Mouse (Mus musculus): ENCODE measurements around the gene Piga. TPM values are rescaled to one million over a fixed set of nuclear protein-coding genes. Genes with fewer than 3 reads are reported as not detected.

The Piga gene
- polyA plus RNA-seq, 1 experiment: 13.7 TPM

DNA sequence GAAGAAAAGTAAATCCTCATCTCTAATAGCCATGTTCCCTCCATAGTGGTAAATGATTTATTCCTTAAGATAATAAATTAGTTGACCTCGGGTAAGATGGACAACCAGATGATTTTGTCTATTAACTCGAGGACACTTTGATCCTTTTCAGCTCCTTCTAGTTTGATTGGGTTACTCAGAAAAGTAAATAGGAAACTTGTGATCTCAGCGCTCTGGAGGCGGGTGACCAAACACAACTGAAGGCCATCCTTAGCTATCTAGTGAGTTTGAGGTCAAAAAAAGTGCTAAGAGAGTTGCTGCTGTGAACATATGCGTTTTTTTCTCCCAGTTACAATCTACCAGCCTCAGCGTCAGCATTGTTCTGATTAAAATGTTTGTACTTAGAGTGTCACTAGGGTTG, 11.0 kb downstream of the Piga start:
- TF ChIP-seq POLR2A (IDR thresholded peaks at IDR 0.05; ENCODE audit: low read depth, low read length) (no peak), CTCF (IDR thresholded peaks at IDR 0.05; ENCODE audit: borderline replicate concordance, insufficient read depth, low read length) (no peak)
- Histone ChIP-seq H3K4me1 (ENCODE audit: control insufficient read depth, insufficient read depth, low read length) (no peaks in the 10 kb centered on the region), H3K27ac (ENCODE audit: insufficient read depth, low read length) (no peak overlapping the region), H3K4me3 (ENCODE audit: insufficient read depth, low read length) (no peak overlapping the region)

DNA sequence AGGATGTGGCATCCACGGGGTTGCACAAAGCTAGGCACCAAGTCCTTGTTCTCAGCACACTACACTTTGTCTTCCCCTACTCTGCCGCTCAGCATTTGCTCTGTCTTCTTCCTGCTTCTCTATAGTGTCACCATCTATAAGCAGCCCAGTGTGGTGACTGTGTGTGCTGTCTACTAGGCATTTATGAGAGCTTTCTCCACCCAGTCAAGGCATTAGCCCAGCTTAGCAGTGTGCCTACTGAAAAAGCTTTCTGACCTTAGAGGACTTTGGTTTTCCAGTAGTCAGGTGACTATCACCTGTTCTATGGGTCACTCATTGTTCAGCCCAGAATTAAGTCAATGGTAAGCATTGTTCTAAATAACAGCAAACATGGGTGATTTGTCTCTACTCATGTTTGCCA, 11.5 kb downstream of the Piga start:
- no peak for TF ChIP-seq CTCF (IDR thresholded peaks at IDR 0.05; ENCODE audit: borderline replicate concordance, insufficient read depth, low read length)
- no peak for TF ChIP-seq POLR2A (IDR thresholded peaks at IDR 0.05; ENCODE audit: low read depth, low read length)
- H3K4me1 ChIP-seq (ENCODE audit: control insufficient read depth, insufficient read depth, low read length): no peaks in the 10 kb centered on the region
- H3K27ac ChIP-seq (ENCODE audit: insufficient read depth, low read length): no peak overlapping the region
- H3K4me3 ChIP-seq (ENCODE audit: insufficient read depth, low read length): no peak overlapping the region

DNA sequence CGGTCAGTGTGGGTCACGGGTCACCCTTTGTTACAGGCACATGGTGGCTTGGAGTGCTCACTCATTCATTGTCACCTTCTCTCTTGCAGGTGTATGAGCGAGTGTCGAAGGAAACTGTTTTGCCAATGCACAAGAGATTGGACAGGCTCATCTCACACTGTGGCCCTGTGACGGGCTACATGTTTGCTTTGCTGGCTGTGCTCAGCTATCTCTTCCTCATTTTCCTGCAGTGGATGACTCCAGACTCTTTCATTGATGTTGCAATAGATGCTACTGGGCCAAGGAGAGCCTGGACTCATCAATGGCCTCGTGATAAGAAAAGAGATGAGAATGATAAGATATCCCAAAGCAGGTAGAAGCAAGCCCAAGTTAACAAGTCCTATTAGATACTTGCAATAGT, 12.0 kb downstream of the Piga start:
- H3K4me3 ChIP-seq (ENCODE audit: insufficient read depth, low read length): no peak overlapping the region
- TF ChIP-seq POLR2A (IDR thresholded peaks at IDR 0.05; ENCODE audit: low read depth, low read length): no peak
- TF ChIP-seq CTCF (IDR thresholded peaks at IDR 0.05; ENCODE audit: borderline replicate concordance, insufficient read depth, low read length): no peak
- H3K4me1 ChIP-seq (ENCODE audit: control insufficient read depth, insufficient read depth, low read length): no peaks in the 10 kb centered on the region
- H3K27ac ChIP-seq (ENCODE audit: insufficient read depth, low read length): no peak overlapping the region

DNA sequence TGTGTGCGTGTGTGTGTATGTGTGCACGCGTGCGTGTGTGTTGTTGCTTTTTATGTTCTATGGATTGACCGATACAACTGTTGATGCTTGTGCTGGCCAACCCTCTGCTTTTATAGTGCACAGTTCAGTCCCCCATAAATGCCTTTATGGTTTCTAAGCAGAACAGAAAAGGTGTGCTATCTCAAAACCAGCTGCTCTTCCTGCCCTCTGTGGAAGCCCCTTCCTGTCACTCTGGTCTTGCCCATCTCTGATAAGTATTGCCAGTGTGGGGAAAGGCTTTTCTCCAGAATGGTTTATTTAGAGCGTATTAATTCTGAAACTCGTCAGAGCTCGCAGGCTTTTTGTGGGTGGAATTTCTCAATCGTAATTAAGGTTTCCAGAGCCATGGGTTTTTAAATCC, 13.1 kb downstream of the Piga start:
- no peak for TF ChIP-seq POLR2A (IDR thresholded peaks at IDR 0.05; ENCODE audit: low read depth, low read length)
- TF ChIP-seq CTCF (IDR thresholded peaks at IDR 0.05; ENCODE audit: borderline replicate concordance, insufficient read depth, low read length): no peak
- Histone ChIP-seq H3K4me3 (ENCODE audit: insufficient read depth, low read length) (no peak overlapping the region), H3K27ac (ENCODE audit: insufficient read depth, low read length) (no peak overlapping the region), H3K4me1 (ENCODE audit: control insufficient read depth, insufficient read depth, low read length) (no peaks in the 10 kb centered on the region)

DNA sequence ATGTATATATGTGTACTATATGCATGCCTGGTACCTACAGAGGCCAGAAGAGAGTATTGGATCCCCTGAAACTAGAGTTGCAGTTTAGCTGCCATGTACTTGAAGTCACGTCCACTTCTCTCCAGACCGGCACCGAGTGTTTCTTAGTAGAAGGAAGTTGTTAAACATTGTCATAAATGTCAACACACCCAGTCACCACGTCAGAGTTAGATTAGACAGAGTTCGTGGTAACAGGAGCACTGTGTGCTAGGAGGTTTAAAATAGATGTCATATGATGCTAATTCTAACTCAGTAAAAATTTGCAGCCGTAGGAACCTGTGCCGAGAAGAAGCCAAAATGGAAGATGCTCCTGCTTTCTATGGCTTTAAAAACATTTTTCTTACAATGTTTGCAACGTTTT, 17.1 kb downstream of the Piga start, which contains the start of gene Asb11:
TSS of gene Asb11 (plus strand) at position 286 of the 400 bp plus-strand sequence.
- H3K27ac ChIP-seq (ENCODE audit: insufficient read depth, low read length): no peak within 1 kb of the TSS
- no peaks in the 10 kb centered on the region for H3K4me1 ChIP-seq (ENCODE audit: control insufficient read depth, insufficient read depth, low read length)
- no peak for TF ChIP-seq POLR2A (IDR thresholded peaks at IDR 0.05; ENCODE audit: low read depth, low read length)
- TF ChIP-seq CTCF (IDR thresholded peaks at IDR 0.05; ENCODE audit: borderline replicate concordance, insufficient read depth, low read length): no peak
- no peak within 1 kb of the TSS for H3K4me3 ChIP-seq (ENCODE audit: insufficient read depth, low read length)

DNA sequence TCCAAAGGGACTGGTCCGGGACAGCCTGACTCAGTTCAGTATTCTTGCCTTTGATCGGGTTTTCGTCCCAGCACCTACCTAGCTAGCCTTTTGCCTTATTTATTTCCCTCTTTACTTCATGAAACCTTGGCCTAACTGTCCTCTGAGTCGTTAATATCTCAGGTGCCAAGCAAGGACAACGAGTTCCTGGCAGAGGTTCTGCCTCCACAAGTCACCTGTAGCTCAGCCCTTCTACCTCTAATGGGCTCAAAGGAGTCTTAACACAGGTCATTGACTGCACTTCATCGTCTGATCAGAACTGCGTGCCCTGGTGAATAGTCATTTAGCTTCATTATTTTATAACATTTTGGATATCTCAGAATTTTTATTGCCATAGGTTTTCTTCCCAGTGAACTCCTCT, 19.9 kb downstream of the Piga start:
- Histone ChIP-seq H3K4me1 (ENCODE audit: control insufficient read depth, insufficient read depth, low read length) (no peaks in the 10 kb centered on the region), H3K4me3 (ENCODE audit: insufficient read depth, low read length) (no peak overlapping the region), H3K27ac (ENCODE audit: insufficient read depth, low read length) (no peak overlapping the region)
- TF ChIP-seq POLR2A (IDR thresholded peaks at IDR 0.05; ENCODE audit: low read depth, low read length) (no peak), CTCF (IDR thresholded peaks at IDR 0.05; ENCODE audit: borderline replicate concordance, insufficient read depth, low read length) (no peak)

DNA sequence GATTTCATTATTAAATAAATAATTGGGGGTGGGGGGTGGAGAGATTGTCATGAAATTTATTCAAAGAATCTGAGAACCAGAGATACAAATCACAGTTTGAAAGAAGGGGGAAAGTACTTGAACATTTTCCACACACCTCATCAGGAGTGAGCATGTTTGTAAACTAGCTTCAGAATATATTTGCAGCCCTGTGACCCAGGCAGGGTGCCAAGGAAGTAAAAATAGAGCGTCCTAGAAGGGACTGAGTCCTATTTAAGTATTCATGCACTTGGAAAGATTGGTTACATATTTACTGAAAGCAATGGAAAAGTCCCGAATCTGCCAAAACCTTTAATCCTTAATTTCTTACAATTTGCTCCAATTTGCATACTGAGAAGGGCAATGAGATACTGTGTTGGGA, 20.6 kb downstream of the Piga start:
- H3K27ac ChIP-seq (ENCODE audit: insufficient read depth, low read length): no peak overlapping the region
- no peak for TF ChIP-seq CTCF (IDR thresholded peaks at IDR 0.05; ENCODE audit: borderline replicate concordance, insufficient read depth, low read length)
- TF ChIP-seq POLR2A (IDR thresholded peaks at IDR 0.05; ENCODE audit: low read depth, low read length): no peak
- no peaks in the 10 kb centered on the region for H3K4me1 ChIP-seq (ENCODE audit: control insufficient read depth, insufficient read depth, low read length)
- H3K4me3 ChIP-seq (ENCODE audit: insufficient read depth, low read length): no peak overlapping the region

DNA sequence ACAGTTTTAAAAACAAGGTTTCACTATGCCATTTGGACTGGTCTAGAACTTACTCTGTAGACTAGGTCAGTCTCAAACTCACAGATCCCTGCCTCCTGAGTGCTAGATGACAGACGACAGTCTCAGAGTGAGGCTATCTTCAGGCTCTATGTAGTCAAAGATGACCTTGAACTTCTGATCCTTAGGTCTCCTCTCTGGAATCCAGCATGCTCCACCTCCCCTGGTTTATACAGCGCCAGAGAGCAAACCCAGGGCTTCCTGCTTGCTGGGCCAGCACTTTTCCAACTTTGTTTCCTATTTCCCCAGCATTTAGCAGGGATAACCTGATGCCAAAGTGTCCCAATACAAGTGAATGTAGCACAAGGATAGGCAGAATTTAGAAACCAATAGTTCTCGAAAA, 21.1 kb downstream of the Piga start:
- Histone ChIP-seq H3K4me1 (ENCODE audit: control insufficient read depth, insufficient read depth, low read length) (no peaks in the 10 kb centered on the region), H3K27ac (ENCODE audit: insufficient read depth, low read length) (no peak overlapping the region), H3K4me3 (ENCODE audit: insufficient read depth, low read length) (no peak overlapping the region)
- no peak for TF ChIP-seq POLR2A (IDR thresholded peaks at IDR 0.05; ENCODE audit: low read depth, low read length)
- TF ChIP-seq CTCF (IDR thresholded peaks at IDR 0.05; ENCODE audit: borderline replicate concordance, insufficient read depth, low read length): no peak

DNA sequence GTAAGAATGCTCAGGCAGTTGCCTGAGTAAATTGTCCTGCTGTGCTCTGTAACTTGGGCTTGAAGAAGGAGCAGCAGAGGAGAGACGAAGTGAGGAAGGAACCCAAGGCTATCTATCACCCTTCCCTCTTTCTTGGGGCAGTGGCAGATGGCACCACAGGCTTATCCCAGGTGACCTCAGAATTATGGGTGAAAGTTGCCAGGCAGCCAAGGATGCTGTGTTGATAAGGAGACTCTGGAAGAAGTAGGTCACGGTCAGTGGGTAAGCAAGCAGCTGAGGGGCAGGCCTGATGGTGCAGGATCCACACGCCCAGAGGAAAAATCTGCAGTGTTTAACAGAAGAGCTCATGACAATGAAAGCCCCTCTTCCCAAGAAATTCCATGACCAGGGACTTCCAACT, 21.7 kb downstream of the Piga start:
- TF ChIP-seq CTCF (IDR thresholded peaks at IDR 0.05; ENCODE audit: borderline replicate concordance, insufficient read depth, low read length) (no peak), POLR2A (IDR thresholded peaks at IDR 0.05; ENCODE audit: low read depth, low read length) (no peak)
- H3K4me1 ChIP-seq (ENCODE audit: control insufficient read depth, insufficient read depth, low read length): no peaks in the 10 kb centered on the region
- H3K4me3 ChIP-seq (ENCODE audit: insufficient read depth, low read length): no peak overlapping the region
- no peak overlapping the region for H3K27ac ChIP-seq (ENCODE audit: insufficient read depth, low read length)

DNA sequence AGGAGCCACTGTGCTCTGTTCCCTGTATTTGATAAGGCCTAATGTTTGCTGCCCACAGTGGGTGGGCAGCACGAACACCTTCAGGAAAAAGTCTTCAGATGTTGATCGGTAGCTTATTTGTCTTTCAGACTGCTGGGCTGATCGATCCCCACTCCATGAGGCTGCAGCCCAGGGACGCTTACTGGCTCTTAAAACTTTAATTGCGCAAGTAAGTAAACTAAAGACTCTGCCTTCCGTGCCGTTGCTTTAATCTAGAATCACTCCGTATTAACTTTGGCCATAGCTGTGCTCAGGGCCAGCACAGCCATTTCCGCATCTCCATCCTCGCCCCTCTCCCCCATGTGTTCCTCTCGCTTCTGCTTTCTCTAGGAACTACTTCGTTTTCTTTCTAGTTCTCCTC, 26.0 kb downstream of the Piga start:
- TF ChIP-seq POLR2A (IDR thresholded peaks at IDR 0.05; ENCODE audit: low read depth, low read length): no peak
- no peak for TF ChIP-seq CTCF (IDR thresholded peaks at IDR 0.05; ENCODE audit: borderline replicate concordance, insufficient read depth, low read length)
- Histone ChIP-seq H3K4me3 (ENCODE audit: insufficient read depth, low read length) (no peak overlapping the region), H3K27ac (ENCODE audit: insufficient read depth, low read length) (no peak overlapping the region), H3K4me1 (ENCODE audit: control insufficient read depth, insufficient read depth, low read length) (no peaks in the 10 kb centered on the region)

DNA sequence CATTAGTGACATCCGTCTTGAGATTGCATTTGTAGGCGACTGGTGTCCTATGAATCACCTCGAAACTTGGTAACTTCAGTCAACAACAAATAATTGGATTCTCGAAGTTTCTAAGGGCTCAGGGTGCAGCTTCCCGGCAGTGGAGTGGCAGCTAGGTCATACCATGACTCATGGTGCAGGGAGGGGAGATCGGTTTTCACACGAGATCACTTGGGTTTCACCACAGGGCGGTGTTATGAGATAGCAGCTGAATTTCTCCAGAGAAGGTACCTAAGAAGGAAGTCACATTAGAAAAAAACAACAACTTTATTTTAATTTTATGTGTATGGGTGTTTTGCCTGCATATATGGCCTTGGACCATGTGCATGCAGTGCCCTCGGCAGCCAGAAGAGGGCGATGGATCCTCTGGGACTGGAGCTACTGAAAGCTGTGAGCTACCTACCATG, 26.5 kb downstream of the Piga start:
- no peak for TF ChIP-seq CTCF (IDR thresholded peaks at IDR 0.05; ENCODE audit: borderline replicate concordance, insufficient read depth, low read length)
- TF ChIP-seq POLR2A (IDR thresholded peaks at IDR 0.05; ENCODE audit: low read depth, low read length): no peak
- no peaks in the 10 kb centered on the region for H3K4me1 ChIP-seq (ENCODE audit: control insufficient read depth, insufficient read depth, low read length)
- no peak overlapping the region for H3K27ac ChIP-seq (ENCODE audit: insufficient read depth, low read length)
- H3K4me3 ChIP-seq (ENCODE audit: insufficient read depth, low read length): no peak overlapping the region
